Mouse (Mus musculus) neutrophil, adult 5-6 weeks (primary cell): Measurements from ENCODE around the gene Vps35. TPM values are rescaled to one million over a fixed set of nuclear protein-coding genes. Genes with fewer than 3 reads are reported as not detected.

Source experiments
- ATAC-seq: fragments of 151-379, 151-347 bp; 2 replicates; pipeline ENCODE4 v1.8.0; 2017; ENCODE audit warnings: mild to moderate bottlenecking, moderate TSS enrichment; ENCODE audit not compliant: insufficient number of reproducible peaks, poor library complexity, low FRiP score, severe bottlenecking; ENCODE audit errors: extremely low read depth
- total RNA-seq: library from RNA; stranded (forward); fragments of 200-1000 nt; gene quantifications from 2 replicates; pipeline ENCODE4 v1.2.3, GENCODE M21; 2017

Gene Vps35
- total RNA-seq, 1 experiment from 2014 or later = 79.3 TPM

- no peak for ATAC-seq
Observed at GRCm38 (mm10) chr8:85225688-85226087, 73.9 kb downstream of the Vps35 start, which contains the start of gene Olfr371. Gene Olfr371 (plus strand): TSS chr8:85225988.

GRCm38 (mm10) chr8:85220992-85221391, 78.6 kb downstream of the Vps35 start:
- ATAC-seq = no peak

- no peak for ATAC-seq
Observed at GRCm38 (mm10) chr8:85220220-85220619, 79.4 kb downstream of the Vps35 start.

Other genes with a start within 250 kb of the Vps35 start
- 6.3 and 7.9 TPM in 2 replicates for gene Fbxw9, start 239.7 kb downstream of the Vps35 start, total RNA-seq
- not detected in 2 replicates for gene Gm5741, start 231.8 kb downstream of the Vps35 start, total RNA-seq
- gene Dhps, start 228.0 kb downstream of the Vps35 start, total RNA-seq = 41.9 and 48.2 TPM in 2 replicates
- 22.0 and 23.6 TPM in 2 replicates for gene Wdr83os, start 219.1 kb downstream of the Vps35 start, total RNA-seq
- 15.8 and 17.6 TPM in 2 replicates for gene Wdr83, start 218.5 kb downstream of the Vps35 start, total RNA-seq
- 192 and 197 TPM in 2 replicates for gene Man2b1, start 216.5 kb downstream of the Vps35 start, total RNA-seq
- not detected in 2 replicates for gene Zfp791, start 176.7 kb downstream of the Vps35 start, total RNA-seq
- gene Cks1brt, start 147.9 kb downstream of the Vps35 start, total RNA-seq = not detected in 2 replicates
- not detected in 2 replicates for gene Olfr371, start 73.8 kb downstream of the Vps35 start, total RNA-seq
- gene Orc6, start 170 bp downstream of the Vps35 start, total RNA-seq = 20.3 and 21.1 TPM in 2 replicates
- gene Mylk3, start 86.5 kb upstream of the Vps35 start, total RNA-seq = 0.25 and 0.47 TPM in 2 replicates
- 13.3 and 28.9 TPM in 2 replicates for gene 4921524J17Rik, start 133.0 kb upstream of the Vps35 start, total RNA-seq
- gene Gpt2, start 192.8 kb upstream of the Vps35 start, total RNA-seq = 1.2 and 5.6 TPM in 2 replicates